Mouse (Mus musculus) MEL (cell line): ENCODE data around the gene Cobll1. TPM values are rescaled to one million over a fixed set of nuclear protein-coding genes. Genes with fewer than 3 reads are reported as not detected.
A peak's percentile ranks its signal among the peaks of the same experiment; 100 is the strongest.

Experiments
- DNase-seq: peaks from one replicate; pipeline ENCODE4 v3.0.0; 2011; ENCODE audit warnings: low read depth, low spot score
- H3K27ac ChIP-seq: 2 replicates; pipeline ENCODE4 v1.5.1; 2012; ENCODE audit warnings: low read depth, mild to moderate bottlenecking, control low read depth, low read length, moderate library complexity; ENCODE audit not compliant: control insufficient read depth
- H3K27me3 ChIP-seq, 2 experiments: fragments of 150-350 bp in 1 of 2; sonication (generic) in 1 of 2; 2 replicates each; pipeline ENCODE4 v1.6.1; 2012; ENCODE audit warnings: low read length in 2 of 2, mild to moderate bottlenecking in 2 of 2, improper control_type of control experiment in 1 of 2, moderate library complexity in 1 of 2; ENCODE audit not compliant: insufficient read depth in 2 of 2, control insufficient read depth in 1 of 2
- H3K36me3 ChIP-seq, 2 experiments: 2 replicates each; pipeline ENCODE4 v1.6.1; 2012 to 2014; ENCODE audit warnings: low read length in 2 of 2, improper control_type of control experiment in 1 of 2, inconsistent platforms in 1 of 2, mild to moderate bottlenecking in 1 of 2; ENCODE audit not compliant: insufficient read depth in 2 of 2, control insufficient read depth in 1 of 2
- H3K4me1 ChIP-seq, 2 experiments: fragments of 150-350 bp in 1 of 2; sonication (generic) in 1 of 2; 2 replicates each; pipeline ENCODE4 v1.6.1; 2012; ENCODE audit warnings: low read length in 2 of 2, improper control_type of control experiment in 1 of 2, mild to moderate bottlenecking in 1 of 2; ENCODE audit not compliant: insufficient read depth in 2 of 2, control insufficient read depth in 1 of 2
- H3K4me3 ChIP-seq, 2 experiments: fragments of 150-350 bp in 1 of 2; sonication (generic) in 1 of 2; 2 replicates each; pipeline ENCODE4 v1.5.1; 2012; ENCODE audit warnings: low read depth in 2 of 2, low read length in 2 of 2, mild to moderate bottlenecking in 2 of 2, moderate library complexity in 2 of 2, control low read depth in 1 of 2, improper control_type of control experiment in 1 of 2; ENCODE audit not compliant: control insufficient read depth in 1 of 2, insufficient read depth in 1 of 2
- H3K79me2 ChIP-seq: 2 replicates; pipeline ENCODE4 v1.6.1; 2012; ENCODE audit warnings: mild to moderate bottlenecking, low read length, moderate library complexity; ENCODE audit not compliant: control insufficient read depth, poor library complexity, insufficient read depth
- H3K9ac ChIP-seq: 2 replicates; pipeline ENCODE4 v1.6.1; 2012; ENCODE audit warnings: low read depth, mild to moderate bottlenecking, control low read depth, low read length, moderate library complexity; ENCODE audit not compliant: control insufficient read depth, poor library complexity, severe bottlenecking
- H3K9me3 ChIP-seq: fragments of 150-350 bp; sonication (generic); replicated peaks from 2 replicates; pipeline ENCODE4 v1.6.1; 2012; ENCODE audit warnings: mild to moderate bottlenecking, low read length, improper control_type of control experiment, moderate library complexity; ENCODE audit not compliant: insufficient read depth
- BHLHE40 ChIP-seq: IDR thresholded peaks from 2 replicates; pipeline ENCODE4 v1.6.1; 2012; ENCODE audit warnings: low read depth, mild to moderate bottlenecking, inconsistent platforms, low read length, improper control_type of control experiment, borderline replicate concordance
- CTCF ChIP-seq, 3 experiments: IDR thresholded peaks in 2 of 3; conservative IDR thresholded peaks in 1 of 3; 2 replicates each; pipeline ENCODE4 v1.5.1; 2011 to 2012; ENCODE audit warnings: low read length in 3 of 3, low read depth in 2 of 3, mild to moderate bottlenecking in 2 of 3, improper control_type of control experiment in 1 of 3, inconsistent platforms in 1 of 3, mixed read lengths in 1 of 3, moderate library complexity in 1 of 3; ENCODE audit not compliant: control insufficient read depth in 1 of 3, insufficient read depth in 1 of 3, poor library complexity in 1 of 3, severe bottlenecking in 1 of 3
- ELF1 ChIP-seq: IDR thresholded peaks from 2 replicates; pipeline ENCODE4 v1.6.1; 2014; ENCODE audit warnings: low read depth, mild to moderate bottlenecking, inconsistent platforms, low read length, improper control_type of control experiment, moderate library complexity
- EP300 ChIP-seq, 2 experiments: IDR thresholded peaks; 2 replicates each; pipeline ENCODE4 v1.6.1; 2011; ENCODE audit warnings: improper control_type of control experiment in 2 of 2, low read length in 2 of 2, low read depth in 1 of 2, mild to moderate bottlenecking in 1 of 2
- ETS1 ChIP-seq: IDR thresholded peaks from 2 replicates; pipeline ENCODE4 v1.6.1; 2012; ENCODE audit warnings: low read depth, mild to moderate bottlenecking, inconsistent platforms, low read length, improper control_type of control experiment, moderate library complexity
- GABPA ChIP-seq: IDR thresholded peaks from 2 replicates; pipeline ENCODE4 v1.6.1; 2012; ENCODE audit warnings: low read depth, mild to moderate bottlenecking, inconsistent platforms, low read length, improper control_type of control experiment, moderate library complexity
- GATA1 ChIP-seq: IDR thresholded peaks from 2 replicates; pipeline ENCODE4 v1.6.1; 2011; ENCODE audit warnings: low read depth, low read length, improper control_type of control experiment
- HCFC1 ChIP-seq: IDR thresholded peaks from 2 replicates; pipeline ENCODE4 v1.6.1; 2012; ENCODE audit warnings: low read depth, mild to moderate bottlenecking, inconsistent platforms, low read length, improper control_type of control experiment, moderate library complexity
- MAFK ChIP-seq: IDR thresholded peaks from 2 replicates; pipeline ENCODE4 v1.6.1; 2011; ENCODE audit warnings: low read depth, mild to moderate bottlenecking, low read length, improper control_type of control experiment, borderline replicate concordance
- MAX ChIP-seq: IDR thresholded peaks from 2 replicates; pipeline ENCODE4 v1.6.1; 2011; ENCODE audit warnings: low read length, improper control_type of control experiment
- MEF2A ChIP-seq: IDR thresholded peaks from 2 replicates; pipeline ENCODE4 v1.6.1; 2014; ENCODE audit warnings: low read depth, mild to moderate bottlenecking, inconsistent platforms, low read length, improper control_type of control experiment; ENCODE audit not compliant: poor library complexity, insufficient replicate concordance, severe bottlenecking; ENCODE audit errors: extremely low read depth
- MYB ChIP-seq: IDR thresholded peaks from 2 replicates; pipeline ENCODE4 v1.6.1; 2011; ENCODE audit warnings: mild to moderate bottlenecking, low read depth, low read length, improper control_type of control experiment
- MYC ChIP-seq: IDR thresholded peaks from 2 replicates; pipeline ENCODE4 v1.6.1; 2011; ENCODE audit warnings: low read depth, mild to moderate bottlenecking, low read length, improper control_type of control experiment, moderate library complexity
- NELFE ChIP-seq: IDR thresholded peaks from 2 replicates; pipeline ENCODE4 v1.6.1; 2011; ENCODE audit warnings: low read depth, low read length, improper control_type of control experiment
- POLR2A ChIP-seq, 2 experiments: IDR thresholded peaks; 2 replicates each; pipeline ENCODE4 v1.6.1; 2011 to 2012; ENCODE audit warnings: low read length in 2 of 2, mild to moderate bottlenecking in 2 of 2, control low read depth in 1 of 2, improper control_type of control experiment in 1 of 2, low read depth in 1 of 2, moderate library complexity in 1 of 2; ENCODE audit not compliant: control insufficient read depth in 1 of 2, insufficient read depth in 1 of 2, poor library complexity in 1 of 2
- POLR2AphosphoS2 ChIP-seq: IDR thresholded peaks from 2 replicates; pipeline ENCODE4 v1.6.1; 2011; ENCODE audit warnings: low read length, improper control_type of control experiment
- RAD21 ChIP-seq: IDR thresholded peaks from 2 replicates; pipeline ENCODE4 v1.6.1; 2011; ENCODE audit warnings: mild to moderate bottlenecking, low read depth, low read length, improper control_type of control experiment
- SMC3 ChIP-seq: IDR thresholded peaks from 2 replicates; pipeline ENCODE4 v1.6.1; 2011; ENCODE audit warnings: low read depth, low read length, improper control_type of control experiment
- TAL1 ChIP-seq: IDR thresholded peaks from 2 replicates; pipeline ENCODE4 v1.6.1; 2012; ENCODE audit warnings: mild to moderate bottlenecking, inconsistent platforms, low read length, moderate library complexity, mixed read lengths
- TCF12 ChIP-seq: IDR thresholded peaks from 2 replicates; pipeline ENCODE4 v1.6.1; 2014; ENCODE audit warnings: low read depth, mild to moderate bottlenecking, inconsistent platforms, low read length, improper control_type of control experiment, moderate library complexity
- UBTF ChIP-seq: IDR thresholded peaks from 2 replicates; pipeline ENCODE4 v1.6.1; 2012; ENCODE audit warnings: low read depth, mild to moderate bottlenecking, inconsistent platforms, low read length, improper control_type of control experiment, moderate library complexity, borderline replicate concordance; ENCODE audit not compliant: insufficient read depth
- USF1 ChIP-seq: IDR thresholded peaks from 2 replicates; pipeline ENCODE4 v1.6.1; 2014; ENCODE audit warnings: low read depth, mild to moderate bottlenecking, inconsistent platforms, low read length, improper control_type of control experiment, moderate library complexity
- USF2 ChIP-seq, 2 experiments: IDR thresholded peaks; 2 replicates each; pipeline ENCODE4 v1.6.1; 2011 to 2012; ENCODE audit warnings: improper control_type of control experiment in 2 of 2, low read length in 2 of 2, borderline replicate concordance in 1 of 2, inconsistent platforms in 1 of 2, low read depth in 1 of 2, mild to moderate bottlenecking in 1 of 2; ENCODE audit not compliant: insufficient read depth in 1 of 2
- ZC3H11A ChIP-seq: IDR thresholded peaks from 2 replicates; pipeline ENCODE4 v1.6.1; 2012; ENCODE audit warnings: low read depth, mild to moderate bottlenecking, inconsistent platforms, low read length, improper control_type of control experiment
- ZKSCAN1 ChIP-seq: IDR thresholded peaks from 2 replicates; pipeline ENCODE4 v1.6.1; 2012; ENCODE audit warnings: low read depth, mild to moderate bottlenecking, inconsistent platforms, low read length, improper control_type of control experiment, moderate library complexity
- ZNF384 ChIP-seq: IDR thresholded peaks from 2 replicates; pipeline ENCODE4 v1.6.1; 2012; ENCODE audit warnings: low read depth, mild to moderate bottlenecking, inconsistent platforms, low read length, improper control_type of control experiment
- polyA plus RNA-seq, 2 experiments: library from polyadenylated mRNA; stranded (reverse) in 1 of 2; unstranded in 1 of 2; fragments of >175 nt in 1 of 2; fragments of >200 nt in 1 of 2; gene quantifications; 2 replicates each; pipeline versions ENCODE4 v1.2.1 to v1.2.4; 2012; ENCODE audit warnings: low replicate concordance in 2 of 2, low read depth in 1 of 2; ENCODE audit not compliant: insufficient read length in 2 of 2, insufficient read depth in 1 of 2, missing spikeins in 1 of 2
- total RNA-seq: library from RNA; depleted of rRNA; stranded (reverse); fragments of 300-350 nt; gene quantifications from 2 replicates; pipeline ENCODE4 v1.2.3, GENCODE M21; 2012

The Cobll1 gene
- total and polyA plus RNA-seq, 3 experiments, result not detected

GRCm38 (mm10) chr2:65072205-65072604 is 167.0 kb downstream of the Cobll1 start:
- no peak for TF ChIP-seq BHLHE40
- TF ChIP-seq HCFC1, result no peak
- TF ChIP-seq USF2 (IDR thresholded peaks at IDR 0.05; ENCODE audit: borderline replicate concordance in 1 of 2, insufficient read depth in 1 of 2, low read depth in 1 of 2, low read length in 2 of 2), result no peak
- TF ChIP-seq UBTF, result no peak
- no peak for TF ChIP-seq ZNF384
- no peak for TF ChIP-seq ELF1
- TF ChIP-seq SMC3, result no peak
- no peak for TF ChIP-seq ZC3H11A
- no peak for TF ChIP-seq USF1
- no peak for TF ChIP-seq MAX
- TF ChIP-seq MAFK, result no peak
- TF ChIP-seq TCF12, result no peak
- no peak for TF ChIP-seq MYC
- TF ChIP-seq NELFE, result no peak
- TF ChIP-seq POLR2AphosphoS2, result no peak
- no peak for TF ChIP-seq MEF2A
- no peak for TF ChIP-seq POLR2A (IDR thresholded peaks at IDR 0.05; ENCODE audit: control insufficient read depth in 1 of 2, insufficient read depth in 1 of 2, low read depth in 1 of 2, low read length in 2 of 2, poor library complexity in 1 of 2)
- TF ChIP-seq ETS1, result no peak
- no peak for TF ChIP-seq RAD21
- no peak for TF ChIP-seq ZKSCAN1
- TF ChIP-seq, all 39 proteins: peak for 0
- H3K27ac ChIP-seq, result no peak overlapping the region

GRCm38 (mm10) chr2:65053764-65054163 is 185.4 kb downstream of the Cobll1 start:
- TF ChIP-seq GATA1, result no peak
- no peak for TF ChIP-seq POLR2A (IDR thresholded peaks at IDR 0.05; ENCODE audit: control insufficient read depth in 1 of 2, insufficient read depth in 1 of 2, low read depth in 1 of 2, low read length in 2 of 2, poor library complexity in 1 of 2)
- TF ChIP-seq GABPA, result no peak
- TF ChIP-seq EP300 (IDR thresholded peaks at IDR 0.05; ENCODE audit: low read depth in 1 of 2, low read length in 2 of 2), result no peak
- TF ChIP-seq USF2 (IDR thresholded peaks at IDR 0.05; ENCODE audit: borderline replicate concordance in 1 of 2, insufficient read depth in 1 of 2, low read depth in 1 of 2, low read length in 2 of 2), result no peak
- no peak for TF ChIP-seq TAL1
- TF ChIP-seq MYB, result no peak
- TF ChIP-seq ZKSCAN1, result no peak
- no peak for TF ChIP-seq CTCF (IDR thresholded peaks at IDR 0.05 in 2 of 3, conservative IDR thresholded peaks at IDR 0.05 in 1 of 3; ENCODE audit: control insufficient read depth in 1 of 3, insufficient read depth in 1 of 3, low read depth in 2 of 3, low read length in 3 of 3, poor library complexity in 1 of 3, severe bottlenecking in 1 of 3)
- no peak for TF ChIP-seq RAD21
- no peak for TF ChIP-seq NELFE
- no peak for TF ChIP-seq HCFC1
- no peak for TF ChIP-seq MEF2A
- TF ChIP-seq ETS1, result no peak
- Histone ChIP-seq H3K27ac (no peak overlapping the region), H3K36me3 (no peaks in the 10 kb centered on the region), H3K79me2 (no peaks in the 10 kb centered on the region), H3K9me3 (no peaks in the 10 kb centered on the region), H3K4me1 (no peaks in the 10 kb centered on the region), H3K27me3 (no peaks in the 10 kb centered on the region), H3K4me3 (no peak overlapping the region), H3K9ac (no peak overlapping the region)
- DNase-seq, result peak; percentile 2

More at GRCm38 (mm10) chr2:65072205-65072604, 167.0 kb downstream of the Cobll1 start:
- Histone ChIP-seq H3K9ac (no peak overlapping the region), H3K4me3 (no peak overlapping the region), H3K36me3 (no peaks in the 10 kb centered on the region), H3K79me2 (no peaks in the 10 kb centered on the region), H3K27me3 (no peaks in the 10 kb centered on the region), H3K9me3 (no peaks in the 10 kb centered on the region), H3K4me1 (no peaks in the 10 kb centered on the region)
- DNase-seq, result no peak
